Mouse (Mus musculus) cerebellum, postnatal 36 days (tissue): ENCODE results near the gene Akap14.
"Not testable (repeated sequence)": the region's sequence is repeated elsewhere in the genome, so short reads cannot be mapped to it uniquely, and the experiment has no call there.

Experiments
- DNase-seq, 2 experiments: peaks; one replicate each; pipeline ENCODE4 v3.0.0; 2021 to 2022; ENCODE audit warnings: mixed read lengths in 2 of 2

The Akap14 gene

GRCm38 (mm10) chrX:37168742-37169141 lies at the start of gene Akap14:
Gene Akap14 (minus strand): TSS chrX:37168842.
- DNase-seq: no peak

- DNase-seq: no peak
Measured at GRCm38 (mm10) chrX:37210941-37211340, 42.3 kb upstream of the Akap14 start, which contains the start of gene Gm9. Gene Gm9 (minus strand): TSS chrX:37211041.

GRCm38 (mm10) chrX:37198676-37199075 lies 30.0 kb upstream of the Akap14 start:
- no peak for DNase-seq

- peak; percentile 2 to 18 for DNase-seq
Measured at GRCm38 (mm10) chrX:37191744-37192379, 23.2 kb upstream of the Akap14 start.

GRCm38 (mm10) chrX:37191105-37191743 lies 22.6 kb upstream of the Akap14 start, which contains the start of the genes Ndufa1 and Rnf113a1:
Gene Ndufa1 (minus strand): TSS chrX:37191163.
Gene Rnf113a1 (plus strand): TSS chrX:37191245.
- DNase-seq: peak; percentile 86 to 90

GRCm38 (mm10) chrX:37190755-37191104 lies 22.1 kb upstream of the Akap14 start:
- no peak for DNase-seq

GRCm38 (mm10) chrX:37184401-37184800 lies 15.8 kb upstream of the Akap14 start:
- peak in 1 of 2 experiments; percentile 3 for DNase-seq

- DNase-seq: peak; percentile 12 to 22
Measured at GRCm38 (mm10) chrX:37167085-37167484, 1.6 kb downstream of the Akap14 start.

GRCm38 (mm10) chrX:37163115-37163514 lies 5.5 kb downstream of the Akap14 start:
- no peak for DNase-seq

GRCm38 (mm10) chrX:37161169-37161568 lies 7.5 kb downstream of the Akap14 start:
- DNase-seq: no peak

- DNase-seq: no peak
Measured at GRCm38 (mm10) chrX:37157839-37158238, 10.8 kb downstream of the Akap14 start.

- DNase-seq: peak in 1 of 2 experiments; percentile 10
Measured at GRCm38 (mm10) chrX:37144954-37145353, 23.7 kb downstream of the Akap14 start.

- not testable (repeated sequence) for DNase-seq
Measured at GRCm38 (mm10) chrX:37144498-37144897, 24.1 kb downstream of the Akap14 start.

- DNase-seq: no peak
Measured at GRCm38 (mm10) chrX:37141732-37142131, 26.9 kb downstream of the Akap14 start.

GRCm38 (mm10) chrX:37126671-37127358 lies 41.8 kb downstream of the Akap14 start, which contains the start of gene Nkap:
Gene Nkap (plus strand): TSS chrX:37126795.
- peak; percentile 74 to 86 for DNase-seq

- DNase-seq: no peak
Measured at GRCm38 (mm10) chrX:37125511-37125910, 43.1 kb downstream of the Akap14 start.

- no peak for DNase-seq
Measured at GRCm38 (mm10) chrX:37120212-37120611, 48.4 kb downstream of the Akap14 start.

GRCm38 (mm10) chrX:37119585-37119984 lies 49.1 kb downstream of the Akap14 start:
- DNase-seq: no peak

- DNase-seq: no peak
Measured at GRCm38 (mm10) chrX:37117085-37117484, 51.6 kb downstream of the Akap14 start.

- DNase-seq: no peak
Measured at GRCm38 (mm10) chrX:37110881-37111193, 57.8 kb downstream of the Akap14 start.

GRCm38 (mm10) chrX:37110193-37110880 lies 58.3 kb downstream of the Akap14 start, which contains the start of gene Upf3b:
Gene Upf3b (minus strand): TSS chrX:37110322.
- peak; percentile 84 to 90 for DNase-seq

GRCm38 (mm10) chrX:37109526-37110192 lies 59.0 kb downstream of the Akap14 start:
- no peak for DNase-seq

- DNase-seq: no peak
Measured at GRCm38 (mm10) chrX:37103826-37104225, 64.8 kb downstream of the Akap14 start.
